Mouse (Mus musculus): ENCODE results near the gene Hpcal1. TPM values are rescaled to one million over a fixed set of nuclear protein-coding genes. Genes with fewer than 3 reads are reported as not detected.

Gene Hpcal1
- total RNA-seq, 2 experiments from 2014 or later: 17.1 to 19.1 TPM

DNA sequence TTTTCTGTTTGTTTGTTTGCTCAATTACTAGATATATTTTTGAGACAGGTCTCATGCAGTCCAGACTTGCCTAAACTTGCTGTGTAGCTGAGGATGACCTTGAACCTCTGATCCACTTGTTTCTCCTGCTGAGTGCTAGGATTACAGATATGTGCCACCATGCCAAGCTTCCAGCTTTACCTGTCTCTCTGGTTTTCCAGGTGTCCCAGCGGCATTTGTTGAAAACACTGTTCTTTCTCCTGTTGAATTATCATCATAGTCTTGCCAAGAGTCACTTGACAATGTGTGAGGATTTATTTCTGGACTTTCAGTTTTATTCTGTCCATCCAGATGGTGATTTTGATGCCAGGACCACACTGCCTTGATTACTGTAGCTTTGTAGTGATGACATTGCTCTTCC, 6.3 kb upstream of the Hpcal1 start:
- DNase-seq: no peak

DNA sequence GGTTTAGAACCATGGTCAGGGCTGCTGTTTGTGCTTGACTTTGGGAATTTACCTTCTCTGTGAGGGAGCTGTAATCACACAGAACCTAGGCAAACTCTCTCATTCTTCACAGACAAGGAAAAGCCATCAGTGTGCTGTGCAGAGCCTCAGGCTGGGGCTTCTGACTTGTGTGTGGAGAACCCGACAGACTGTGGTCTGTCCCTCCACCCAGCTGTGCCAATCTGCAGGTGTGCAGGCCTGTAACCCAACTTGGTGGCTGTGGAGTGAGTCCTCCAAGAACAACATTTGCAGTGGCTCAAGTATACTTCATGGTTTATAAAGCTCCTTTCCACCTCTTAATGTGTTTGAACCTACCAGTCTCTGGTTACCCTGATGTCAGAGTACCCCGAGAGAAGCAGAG, 4.5 kb upstream of the Hpcal1 start:
- DNase-seq: no peak

DNA sequence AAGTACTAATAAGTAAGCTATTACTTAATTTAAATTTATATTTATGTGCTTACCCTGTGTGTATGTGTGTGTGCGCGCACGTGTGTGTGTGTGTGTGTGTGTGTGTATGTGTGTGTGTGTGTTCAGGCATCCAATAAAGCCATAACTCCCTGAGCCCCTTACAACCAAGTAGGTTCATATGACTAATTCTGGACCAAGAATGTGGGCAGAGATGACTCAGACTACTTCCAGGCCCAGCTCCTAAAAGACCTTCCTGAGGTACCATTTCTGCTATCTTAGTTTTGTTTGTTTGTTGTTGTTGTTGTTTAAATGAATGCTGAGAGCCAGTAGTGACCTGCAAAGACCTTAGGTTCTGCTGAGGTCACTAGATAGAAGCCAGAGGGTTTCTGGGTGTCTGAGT, 1.7 kb upstream of the Hpcal1 start:
- DNase-seq: no peak

DNA sequence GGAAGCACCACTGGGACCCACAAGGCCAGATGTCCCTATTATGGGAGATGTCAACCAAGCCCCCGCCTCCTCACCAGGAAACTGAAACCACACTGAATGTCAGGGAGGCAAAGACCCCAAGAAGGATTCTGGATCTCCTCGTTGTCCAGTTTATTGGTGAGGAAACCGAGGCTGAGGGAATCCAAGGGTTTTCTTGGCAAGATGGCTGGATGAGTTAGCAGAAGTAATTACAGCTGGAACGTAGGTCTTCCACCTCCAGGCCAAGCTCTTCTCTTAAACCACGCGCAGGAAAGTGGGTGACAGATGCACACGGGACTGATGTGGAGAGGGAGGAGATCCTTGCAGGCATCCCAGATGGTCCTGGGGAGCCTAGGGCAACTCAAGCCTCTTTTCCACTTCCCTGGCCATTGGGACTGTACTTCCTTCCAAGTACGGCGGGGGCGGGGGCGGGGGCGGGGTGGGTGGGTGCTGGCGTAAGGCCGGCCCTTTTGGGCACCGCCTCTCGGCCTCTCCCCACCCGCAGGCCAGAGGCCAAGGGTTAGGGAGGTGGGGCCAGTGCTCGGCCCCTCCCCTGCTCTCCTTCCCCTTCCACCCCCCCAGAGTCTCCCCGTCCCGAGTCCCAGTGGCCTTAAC, 609 bp upstream of the Hpcal1 start:
- DNase-seq: peak in 1 of 2 experiments; percentile 89

DNA sequence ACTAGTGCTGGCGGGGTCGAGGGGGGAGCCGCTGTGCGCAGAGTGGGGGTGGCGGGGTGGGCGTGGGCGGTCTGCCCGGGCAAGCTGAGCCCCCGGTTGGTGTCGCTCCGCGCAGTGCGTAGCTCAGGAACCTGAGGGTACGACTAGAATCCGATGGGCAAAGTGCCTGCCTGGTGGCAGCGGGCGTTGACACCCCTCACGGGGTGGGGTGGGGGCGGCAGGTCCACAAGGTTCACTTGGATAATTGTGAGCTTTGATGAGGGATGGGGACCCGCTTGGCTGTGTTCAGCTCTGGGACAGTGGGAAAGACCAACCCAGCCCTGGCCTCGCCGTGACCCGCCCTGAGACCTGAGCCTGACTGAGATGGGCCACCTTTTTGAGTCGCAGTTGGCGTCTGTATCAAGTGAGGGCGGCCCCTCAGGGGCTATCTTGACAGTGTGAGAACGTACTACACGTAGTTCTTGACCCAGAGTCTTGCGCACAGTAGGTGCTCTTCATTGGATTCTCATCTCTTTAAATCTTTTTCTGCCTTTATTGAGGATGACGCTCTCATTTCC, 742 bp downstream of the Hpcal1 start:
- peak in 1 of 2 experiments; percentile 49 for DNase-seq

DNA sequence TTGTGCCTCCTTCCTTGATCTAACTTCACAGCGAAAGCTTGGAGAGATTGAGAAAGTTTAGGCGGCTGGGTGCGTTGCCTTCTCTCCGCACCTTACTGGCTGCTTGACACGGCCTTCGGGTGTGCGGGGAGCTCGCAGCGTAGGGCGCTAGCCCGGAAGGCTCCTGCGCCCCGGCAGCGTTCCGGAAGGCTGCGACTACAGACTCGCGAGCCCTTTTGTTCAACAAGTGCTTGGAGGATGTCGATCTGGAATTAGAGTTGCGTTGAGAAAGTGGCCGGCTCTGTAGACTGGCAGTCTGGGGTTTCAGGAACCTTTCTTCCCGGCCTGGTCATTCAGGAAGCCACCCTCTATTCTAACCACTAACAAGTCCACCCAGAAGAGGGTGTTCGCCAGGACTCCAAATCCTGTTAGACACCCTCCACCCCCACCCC, 1.2 kb downstream of the Hpcal1 start:
- peak; percentile 33 to 55 for DNase-seq

DNA sequence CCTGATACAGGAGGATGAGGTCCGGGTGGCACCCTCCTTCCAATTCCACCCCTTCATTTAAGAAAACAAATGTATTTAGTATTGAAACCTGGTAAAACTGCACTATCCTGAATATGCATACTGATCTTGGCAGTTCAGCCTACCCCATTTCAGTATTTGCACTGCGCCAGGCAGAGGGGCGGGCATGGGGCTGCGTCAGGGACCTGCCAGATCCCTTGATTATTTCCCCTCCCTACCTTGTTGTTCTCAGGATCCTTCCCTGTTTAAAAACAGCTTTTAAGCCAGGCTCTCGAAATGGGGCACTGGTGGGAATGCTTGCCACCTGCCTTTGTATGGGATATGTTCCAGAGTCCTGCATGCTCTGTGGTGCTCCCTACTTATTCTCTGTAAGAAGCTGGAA, 1.7 kb downstream of the Hpcal1 start:
- DNase-seq: no peak

DNA sequence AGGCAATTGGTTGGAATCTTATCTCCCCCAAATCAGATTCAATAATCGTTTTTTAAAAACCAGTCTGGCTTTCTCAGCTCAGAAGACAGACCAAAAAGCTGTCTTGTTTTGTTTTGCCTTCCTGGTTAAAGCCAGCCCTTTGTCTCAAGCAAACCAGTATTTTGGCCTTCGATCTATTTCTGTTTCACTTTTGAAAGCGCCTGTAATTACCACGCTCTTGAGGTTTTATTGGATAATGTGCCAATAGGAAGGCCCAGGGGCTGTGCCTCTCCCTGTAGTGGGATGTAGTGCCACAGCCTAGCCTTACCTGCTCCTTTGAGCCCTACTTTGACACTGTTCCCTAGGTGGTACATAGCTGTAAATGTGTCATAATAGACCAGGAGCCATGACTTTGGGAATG, 2.3 kb downstream of the Hpcal1 start:
- DNase-seq: no peak

DNA sequence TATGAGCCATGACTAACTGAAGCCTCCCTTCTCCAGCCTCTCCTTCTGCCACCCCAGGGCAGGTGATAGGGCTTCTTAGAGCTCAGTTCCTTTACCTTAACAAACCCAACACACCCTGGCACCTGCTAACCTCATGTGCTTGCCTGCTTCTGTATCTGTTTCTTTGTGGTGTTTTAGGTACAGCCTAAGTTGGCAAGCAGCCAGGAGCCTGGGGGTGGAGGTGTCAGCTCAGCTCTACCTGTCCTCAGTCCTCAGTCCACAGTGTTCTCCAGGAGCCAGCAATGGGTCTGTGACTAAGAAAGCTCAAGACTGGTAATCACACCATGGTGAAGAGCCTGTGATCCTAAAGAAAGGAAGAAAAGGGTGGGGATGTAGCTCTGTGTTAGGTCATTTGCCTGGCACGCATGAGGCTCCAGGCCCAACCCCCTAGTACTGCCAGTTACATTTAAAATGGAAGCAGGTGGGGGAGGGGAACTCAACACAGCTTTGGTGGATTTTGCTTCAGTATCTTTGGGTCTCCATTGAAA, 4.0 kb downstream of the Hpcal1 start:
- peak in 1 of 2 experiments; percentile 14 for DNase-seq

DNA sequence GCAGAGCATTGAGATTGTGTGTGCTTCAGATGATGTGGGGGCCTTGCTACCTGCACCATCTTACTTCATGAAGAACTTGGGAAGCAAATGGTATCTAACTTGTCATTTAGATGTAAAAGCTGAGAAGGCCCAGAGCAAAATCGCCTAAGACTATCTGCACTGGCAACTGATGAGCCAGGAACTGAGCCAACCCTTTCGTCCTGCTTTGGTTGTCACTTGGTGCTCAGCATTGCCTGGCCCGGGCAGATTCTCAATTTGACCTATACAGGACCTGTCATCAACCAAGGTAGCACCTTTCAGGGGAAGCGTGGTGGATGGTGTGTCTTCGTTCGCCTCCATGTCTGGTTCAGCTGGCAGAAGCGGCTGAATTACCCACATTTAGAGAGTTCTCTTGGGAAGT, 5.7 kb downstream of the Hpcal1 start:
- DNase-seq: no peak

DNA sequence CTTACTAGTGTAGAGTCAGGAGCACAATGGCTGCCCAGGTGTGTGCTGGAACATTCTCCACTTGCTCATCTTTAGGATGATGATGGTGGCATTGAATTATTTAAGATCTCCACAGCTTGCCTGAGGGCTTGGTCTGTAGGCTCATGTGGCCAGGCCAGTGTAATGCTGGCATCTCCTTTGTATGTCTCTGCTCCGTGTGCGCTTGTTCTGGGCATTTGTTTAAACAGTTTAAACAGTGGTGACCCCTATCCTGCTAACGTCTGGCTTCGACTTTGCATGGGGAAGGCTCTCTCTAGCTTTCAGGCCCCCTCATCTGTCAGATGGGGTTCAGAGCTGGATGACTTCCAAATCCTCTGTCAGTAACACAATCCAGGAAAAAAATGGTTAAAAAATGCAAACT, 8.3 kb downstream of the Hpcal1 start:
- no peak for DNase-seq

DNA sequence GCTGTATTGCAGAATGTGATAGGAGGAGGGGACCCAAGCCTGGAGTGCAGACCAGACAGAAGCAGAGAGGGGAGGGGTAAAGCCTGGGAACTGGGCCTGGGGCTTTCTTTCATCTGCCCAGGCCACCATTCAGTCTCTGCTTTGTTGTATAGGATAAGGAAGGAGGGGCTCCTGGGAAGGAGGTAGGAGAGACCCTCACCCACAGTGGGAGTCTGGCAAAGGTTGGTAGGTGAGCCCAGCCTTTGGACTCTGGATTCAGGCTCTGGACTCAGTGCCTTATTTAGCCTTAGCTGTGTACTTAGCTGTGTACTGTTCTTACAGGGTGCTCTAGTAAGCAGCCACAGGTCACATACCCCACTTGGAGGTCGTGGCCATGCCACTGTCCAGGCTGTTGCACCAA, 8.8 kb downstream of the Hpcal1 start:
- DNase-seq: no peak

DNA sequence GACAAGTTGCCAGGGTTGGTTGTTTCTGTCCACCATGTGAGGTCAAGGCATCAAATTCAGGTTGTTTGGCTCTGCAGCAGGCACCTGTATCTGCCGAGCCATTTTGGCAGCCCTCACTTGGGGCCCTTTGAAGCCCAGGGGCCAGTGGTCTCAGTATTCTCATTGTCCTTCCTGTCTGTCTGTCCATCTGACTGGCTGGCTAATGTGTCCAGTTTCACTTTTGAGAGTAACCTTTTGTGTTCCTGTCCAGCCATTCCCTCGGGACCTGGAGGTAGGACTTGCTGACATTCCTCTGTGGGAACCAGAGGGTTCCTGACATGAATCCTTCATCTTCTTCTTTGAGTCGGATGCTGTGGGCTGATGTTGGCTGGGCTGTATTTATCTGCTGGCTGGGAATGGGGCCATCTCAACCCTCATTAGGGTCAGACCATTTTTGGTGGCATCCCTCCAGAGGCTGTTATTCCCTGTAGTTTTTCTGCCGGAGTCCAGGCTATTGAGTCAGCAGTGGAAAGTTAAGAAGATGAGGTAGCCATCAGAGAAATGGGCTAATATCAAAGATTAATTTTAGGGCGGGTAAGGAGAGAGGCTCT, 10.6 kb downstream of the Hpcal1 start:
- no peak for DNase-seq

DNA sequence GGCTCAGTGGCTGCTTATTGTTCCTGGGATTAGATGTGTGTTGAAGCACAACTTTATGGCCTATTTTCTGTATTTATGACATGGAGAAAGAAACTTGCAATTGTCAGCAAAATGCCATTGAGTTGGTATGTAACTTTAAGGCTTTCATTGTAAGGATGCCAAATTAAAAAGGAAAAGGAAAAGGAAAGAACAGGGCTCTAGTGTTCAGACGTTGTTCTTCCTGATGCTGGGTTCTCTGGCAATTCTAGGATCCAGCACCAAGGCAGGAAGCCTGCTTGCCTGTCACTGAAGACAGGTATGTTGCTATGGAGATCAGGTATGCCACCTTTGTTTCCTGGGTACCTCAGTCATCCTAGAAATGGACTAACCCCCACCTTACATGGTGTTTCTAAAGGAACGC, 11.1 kb downstream of the Hpcal1 start:
- no peak for DNase-seq

DNA sequence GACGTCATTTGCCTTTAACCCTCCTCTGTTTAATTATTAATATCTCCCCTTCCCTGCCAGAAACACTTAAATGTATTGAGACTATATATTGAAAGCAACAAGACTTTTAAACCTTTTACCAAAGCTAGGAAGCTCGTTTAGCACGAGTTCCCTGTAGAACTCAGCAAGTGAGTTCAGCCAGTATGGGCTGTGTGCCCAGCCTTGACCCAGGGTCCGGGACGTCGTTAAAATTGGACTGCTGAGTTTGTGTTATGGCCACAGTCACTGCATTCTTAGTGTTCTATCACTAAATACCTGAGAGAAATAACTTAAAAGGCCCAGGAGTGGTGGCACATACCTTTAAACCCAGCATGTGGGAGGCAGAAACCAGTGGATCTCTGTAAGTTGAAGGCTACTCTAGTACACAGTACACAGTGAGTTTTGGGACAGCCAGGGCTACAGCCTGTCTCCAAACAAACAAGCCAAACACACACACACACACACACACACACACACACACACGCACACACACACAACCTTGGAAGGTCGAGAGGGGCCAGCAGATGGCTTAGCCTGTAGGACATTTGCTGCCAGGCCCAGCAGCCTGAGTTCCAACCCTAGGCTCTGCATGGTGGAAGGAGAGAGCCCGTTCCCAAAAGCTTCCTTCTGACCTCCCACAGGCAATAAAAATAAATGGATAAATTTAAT, 11.7 kb downstream of the Hpcal1 start:
- DNase-seq: peak in 1 of 2 experiments; percentile 14

DNA sequence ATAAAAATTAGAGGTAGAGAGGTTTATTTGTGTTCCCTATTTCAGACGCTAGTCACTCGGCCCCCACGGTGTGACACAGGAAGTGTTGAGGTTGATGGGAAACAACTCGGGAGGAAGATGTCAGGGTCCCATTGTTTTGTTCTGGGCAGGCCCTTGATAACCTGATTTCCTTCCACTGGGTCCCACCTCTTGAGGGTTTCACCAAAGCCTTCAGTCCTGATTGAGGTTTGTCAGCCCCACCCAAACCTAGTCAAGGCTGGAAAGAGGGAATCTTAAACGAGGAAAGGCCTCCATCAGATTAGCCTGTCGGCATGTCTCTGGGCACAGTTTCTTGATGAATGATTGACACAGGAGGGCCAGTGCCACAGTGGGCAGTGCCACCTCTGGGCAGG, 12.3 kb downstream of the Hpcal1 start:
- DNase-seq: peak in 1 of 2 experiments; percentile 19

DNA sequence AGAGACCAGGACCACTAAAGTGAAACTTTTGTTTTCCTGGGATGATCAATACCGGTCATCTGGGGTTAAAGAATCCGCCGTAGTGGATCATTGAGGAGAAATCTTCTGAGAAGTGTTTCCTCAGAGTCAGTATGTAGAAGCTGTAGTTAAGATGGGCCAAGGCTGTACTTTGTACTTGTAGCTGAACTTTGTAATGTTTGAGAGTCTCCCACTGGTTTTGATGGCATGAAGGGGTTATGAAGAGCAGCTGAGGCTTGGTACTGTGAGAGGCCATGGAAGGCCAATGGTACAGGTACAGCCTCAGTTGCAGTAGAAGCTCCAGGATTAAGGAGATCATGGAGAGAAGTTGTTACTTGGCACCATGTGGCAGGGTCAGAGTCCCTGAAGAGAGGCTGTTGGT, 13.2 kb downstream of the Hpcal1 start:
- DNase-seq: no peak

DNA sequence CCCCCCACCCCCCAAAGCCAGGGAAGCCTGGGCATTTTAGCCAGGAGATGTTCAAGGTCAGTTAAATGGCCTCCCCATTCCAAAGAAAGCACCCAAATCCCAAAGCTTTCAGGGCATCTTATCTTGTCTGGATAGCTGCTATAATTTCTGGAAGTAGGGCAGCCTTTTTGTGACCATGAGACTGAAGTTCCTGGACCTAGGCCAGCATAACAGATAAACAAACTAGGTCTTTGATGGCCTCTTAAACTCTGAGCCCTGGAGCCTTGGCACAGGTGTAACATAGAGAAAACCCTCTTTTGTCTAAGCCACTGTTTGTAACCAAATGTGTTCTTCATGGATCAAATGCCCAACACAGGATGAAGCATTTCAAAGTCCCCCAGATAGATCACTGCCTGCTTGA, 16.8 kb downstream of the Hpcal1 start:
- DNase-seq: no peak

DNA sequence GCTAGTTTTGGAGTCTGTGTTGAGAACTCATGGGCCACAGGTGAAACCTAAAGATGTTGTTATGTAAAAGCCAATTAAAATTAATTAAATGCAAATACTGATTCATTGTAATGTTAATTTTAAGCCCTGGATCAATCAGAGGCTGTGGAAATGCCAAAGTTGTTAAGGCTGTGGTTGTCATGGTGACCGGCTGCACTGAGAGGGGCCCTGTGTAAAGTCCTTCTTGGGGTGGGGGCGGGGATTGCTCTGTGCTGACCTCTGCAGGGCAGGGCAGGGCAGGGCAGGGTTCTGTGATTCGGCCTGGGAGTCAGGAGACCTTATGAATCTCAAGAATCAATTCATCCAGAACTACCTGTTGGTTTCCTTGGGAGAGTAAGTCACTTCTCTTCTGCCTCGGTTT, 18.8 kb downstream of the Hpcal1 start:
- DNase-seq: no peak

DNA sequence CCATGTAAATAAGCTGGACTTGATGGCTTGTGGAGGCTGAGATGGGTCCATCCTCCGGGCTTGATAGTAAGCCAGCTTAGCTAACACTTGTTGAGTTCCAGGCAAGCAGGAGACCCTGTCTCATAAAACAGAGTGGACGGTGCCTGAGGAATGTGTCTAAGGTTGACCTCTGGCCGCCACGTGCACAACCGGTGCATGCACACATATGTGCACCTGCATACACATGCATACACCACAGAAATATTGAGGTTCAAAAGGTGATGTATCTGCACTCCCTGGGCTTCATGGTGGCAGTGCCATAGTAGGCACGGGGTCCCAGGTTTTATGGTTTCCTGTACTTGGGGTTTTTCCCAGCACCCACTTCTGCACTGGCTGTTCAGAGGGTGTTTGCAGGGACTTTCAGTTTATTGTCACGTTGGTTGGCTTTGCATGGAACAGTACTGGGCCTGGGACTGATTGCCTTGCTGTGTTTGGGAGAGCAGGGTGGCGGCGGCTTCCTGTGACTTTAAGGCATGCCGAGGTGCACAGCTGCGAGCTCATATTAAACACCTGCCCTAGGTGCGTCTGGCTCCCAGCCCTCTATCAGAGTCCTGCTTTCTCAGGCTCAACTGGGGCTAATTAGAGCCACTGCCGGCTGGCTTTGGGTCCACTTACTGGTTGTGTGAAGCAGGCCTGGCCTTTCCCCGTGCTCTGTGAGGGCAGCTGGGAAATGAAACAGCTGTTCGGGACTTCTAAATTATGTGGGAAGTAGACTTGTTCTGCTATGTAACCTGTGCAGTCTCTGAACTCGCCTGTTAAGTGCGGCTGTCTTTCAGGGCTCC, 19.5 kb downstream of the Hpcal1 start:
- DNase-seq: no peak

DNA sequence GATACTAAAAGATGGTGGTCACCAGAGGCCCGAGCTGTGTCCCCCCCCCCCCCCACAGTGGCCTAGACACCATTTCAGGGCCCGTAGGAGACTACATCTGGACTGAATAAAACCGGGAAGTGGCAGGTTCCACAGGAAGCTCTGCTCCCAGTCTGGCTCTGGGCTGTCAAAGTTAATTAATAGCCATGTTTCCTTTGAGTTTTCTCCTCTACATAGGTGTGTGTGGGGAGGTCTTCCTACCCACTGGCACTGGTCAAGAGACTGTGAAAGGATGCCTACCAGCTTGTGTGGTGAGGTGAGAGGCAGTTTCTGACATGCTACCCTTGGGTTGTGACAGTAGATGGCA, 20.1 kb downstream of the Hpcal1 start:
- no peak for DNase-seq

DNA sequence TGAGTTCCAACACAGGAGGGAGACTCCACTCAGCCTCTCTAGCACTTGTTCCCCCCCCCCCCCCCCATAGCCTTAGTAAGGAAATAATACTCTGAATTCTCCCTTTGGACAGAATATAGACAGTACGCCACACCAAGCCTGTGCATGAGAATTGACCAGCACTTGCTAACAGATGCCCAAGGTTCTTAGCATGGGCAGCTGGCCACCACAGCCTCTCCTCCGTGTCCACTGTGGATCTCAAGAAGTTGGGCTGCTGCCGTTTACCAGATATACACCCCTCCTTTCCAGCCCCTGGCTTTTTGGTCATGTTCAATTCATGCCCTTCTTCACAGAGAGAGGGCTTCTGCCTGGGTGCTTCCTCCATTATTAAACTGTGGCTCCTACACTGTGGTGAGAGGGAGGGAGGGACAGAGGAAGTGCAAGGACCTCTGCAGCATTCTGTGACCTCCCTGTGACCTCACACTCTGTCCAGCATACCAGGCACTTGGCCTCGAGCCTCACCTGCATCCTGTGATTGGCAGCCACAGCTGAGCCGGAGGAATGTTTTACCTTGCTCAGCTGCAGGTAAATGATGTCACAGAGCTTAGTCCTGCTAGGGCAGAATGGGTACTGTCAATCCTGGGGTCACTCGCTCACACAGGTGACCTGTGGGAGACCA, 21.2 kb downstream of the Hpcal1 start:
- no peak for DNase-seq

Measured in adrenal gland, postnatal 36 days (tissue).